Mouse (Mus musculus) activated CD4-positive, CD25-positive, alpha-beta regulatory T cell, adult 4 months (primary cell): ENCODE results near the gene Ccdc83. TPM values are rescaled to one million over a fixed set of nuclear protein-coding genes. Genes with fewer than 3 reads are reported as not detected.
"Not testable (repeated sequence)": the region's sequence is repeated elsewhere in the genome, so short reads cannot be mapped to it uniquely, and the experiment has no call there.

ENCODE experiments used
- ATAC-seq: one replicate; pipeline ENCODE4 v1.8.0; 2017
- polyA plus RNA-seq, 2 experiments: library from polyadenylated mRNA; unstranded; fragments of 100-300 nt; shearing (Covaris generic); gene quantifications; one replicate each; pipeline ENCODE4 v1.2.1; 2017

The Ccdc83 gene
- polyA plus RNA-seq, 2 experiments from 2014 or later: 0.32 TPM; not detected in 1

GRCm38 (mm10) chr7:90259899-90260298 lies 5.7 kb downstream of the Ccdc83 start:
- no peak for ATAC-seq

GRCm38 (mm10) chr7:90258701-90259100 lies 6.9 kb downstream of the Ccdc83 start:
- ATAC-seq: no peak

GRCm38 (mm10) chr7:90252946-90253345 lies 12.6 kb downstream of the Ccdc83 start:
- ATAC-seq: no peak

GRCm38 (mm10) chr7:90243643-90244042 lies 21.9 kb downstream of the Ccdc83 start:
- no peak for ATAC-seq

- ATAC-seq: no peak
These were observed 22.4 kb downstream of the Ccdc83 start for GRCm38 (mm10) chr7:90243151-90243550.

GRCm38 (mm10) chr7:90236289-90236905 lies 29.2 kb downstream of the Ccdc83 start:
- no peak for ATAC-seq

- ATAC-seq: no peak
These were observed 31.7 kb downstream of the Ccdc83 start for GRCm38 (mm10) chr7:90233921-90234320.

GRCm38 (mm10) chr7:90231431-90231830 lies 34.1 kb downstream of the Ccdc83 start:
- ATAC-seq: no peak

- not testable (repeated sequence) for ATAC-seq
These were observed 36.7 kb downstream of the Ccdc83 start for GRCm38 (mm10) chr7:90228884-90229283.

- ATAC-seq: no peak
These were observed 37.5 kb downstream of the Ccdc83 start for GRCm38 (mm10) chr7:90228075-90228474.

GRCm38 (mm10) chr7:90221487-90221886 lies 44.1 kb downstream of the Ccdc83 start:
- ATAC-seq: no peak

GRCm38 (mm10) chr7:90218122-90218521 lies 47.5 kb downstream of the Ccdc83 start:
- ATAC-seq: peak; percentile 57

- no peak for ATAC-seq
These were observed 49.1 kb downstream of the Ccdc83 start for GRCm38 (mm10) chr7:90216511-90216910.

GRCm38 (mm10) chr7:90210947-90211346 lies 54.6 kb downstream of the Ccdc83 start:
- no peak for ATAC-seq

GRCm38 (mm10) chr7:90210116-90210515 lies 55.5 kb downstream of the Ccdc83 start:
- no peak for ATAC-seq

- no peak for ATAC-seq
These were observed 61.7 kb downstream of the Ccdc83 start for GRCm38 (mm10) chr7:90203914-90204313.

- ATAC-seq: no peak
These were observed 63.6 kb downstream of the Ccdc83 start for GRCm38 (mm10) chr7:90201877-90202465.

GRCm38 (mm10) chr7:90200251-90200650 lies 65.3 kb downstream of the Ccdc83 start:
- ATAC-seq: no peak

GRCm38 (mm10) chr7:90180635-90181034 lies 84.9 kb downstream of the Ccdc83 start:
- ATAC-seq: no peak

- no peak for ATAC-seq
These were observed 90.0 kb downstream of the Ccdc83 start for GRCm38 (mm10) chr7:90175576-90175975.
